Mouse (Mus musculus): ENCODE measurements around the gene Zfand3. TPM values are rescaled to one million over a fixed set of nuclear protein-coding genes. Genes with fewer than 3 reads are reported as not detected.

Zfand3 gene
- polyA plus RNA-seq, 1 experiment from 2014 or later: 49.3 TPM

GRCm38 (mm10) chr17:30084007-30084406 lies 79.5 kb downstream of the Zfand3 start:
- peaks cover 15% of the 10 kb centered on the region for H3K4me1 ChIP-seq (replicated peaks)
- H3K27ac ChIP-seq: peak overlapping the region; percentile 37; the same call in 1 of the 2 replicates
- H3K9ac ChIP-seq: no peak overlapping the region
- no peaks in the 10 kb centered on the region for H3K36me3 ChIP-seq
- no peak overlapping the region for H3K4me3 ChIP-seq
- no peak for ATAC-seq (replicated peaks; ENCODE audit: insufficient number of reproducible peaks, insufficient read depth, low FRiP score, low read depth)
- no peaks in the 10 kb centered on the region for H3K27me3 ChIP-seq
- 54% methylated on average over 4 of the region's 4 CpGs for WGBS
- H3K4me2 ChIP-seq: no peak overlapping the region
- H3K9me3 ChIP-seq (replicated peaks): no peaks in the 10 kb centered on the region

- Histone ChIP-seq H3K36me3 (no peaks in the 10 kb centered on the region), H3K9ac (no peak overlapping the region), H3K27ac (no peak overlapping the region), H3K9me3 (replicated peaks) (no peaks in the 10 kb centered on the region), H3K4me2 (no peak overlapping the region), H3K4me1 (replicated peaks) (peaks cover 24% of the 10 kb centered on the region), H3K4me3 (no peak overlapping the region), H3K27me3 (no peaks in the 10 kb centered on the region)
- 62% methylated on average over 7 of the region's 7 CpGs for WGBS
- no peak for ATAC-seq (replicated peaks; ENCODE audit: insufficient number of reproducible peaks, insufficient read depth, low FRiP score, low read depth)
Observed at GRCm38 (mm10) chr17:30086695-30087094, 82.2 kb downstream of the Zfand3 start.

GRCm38 (mm10) chr17:30088431-30088830 lies 83.9 kb downstream of the Zfand3 start:
- H3K4me1 ChIP-seq (replicated peaks): peaks cover 30% of the 10 kb centered on the region
- H3K27me3 ChIP-seq: no peaks in the 10 kb centered on the region
- no peak overlapping the region for H3K9ac ChIP-seq
- no peaks in the 10 kb centered on the region for H3K9me3 ChIP-seq (replicated peaks)
- WGBS: 87% methylated on average over 3 of the region's 3 CpGs
- no peak overlapping the region for H3K4me3 ChIP-seq
- no peak overlapping the region for H3K4me2 ChIP-seq
- ATAC-seq (replicated peaks; ENCODE audit: insufficient number of reproducible peaks, insufficient read depth, low FRiP score, low read depth): no peak
- H3K36me3 ChIP-seq: no peaks in the 10 kb centered on the region
- H3K27ac ChIP-seq: no peak overlapping the region

GRCm38 (mm10) chr17:30090416-30090815 lies 85.9 kb downstream of the Zfand3 start:
- 0 out of 2 replicates have a peak, but pooled peaks have one; percentile 43 for ATAC-seq (replicated peaks; ENCODE audit: insufficient number of reproducible peaks, insufficient read depth, low FRiP score, low read depth)
- Histone ChIP-seq H3K4me2 (peak overlapping the region; percentile 37), H3K27ac (peak overlapping the region; percentile 89), H3K27me3 (no peaks in the 10 kb centered on the region), H3K4me3 (no peak overlapping the region), H3K9me3 (replicated peaks) (no peaks in the 10 kb centered on the region), H3K36me3 (0 out of 2 replicates have a peak, but pooled peaks cover under 1% of the 10 kb centered on the region), H3K4me1 (replicated peaks) (peaks cover 24% of the 10 kb centered on the region), H3K9ac (no peak overlapping the region)
- 27% methylated on average over 3 of the region's 3 CpGs for WGBS

- Histone ChIP-seq H3K27ac (no peak overlapping the region), H3K27me3 (no peaks in the 10 kb centered on the region), H3K4me3 (no peak overlapping the region), H3K4me1 (replicated peaks) (peaks cover 35% of the 10 kb centered on the region), H3K36me3 (peaks cover 5% of the 10 kb centered on the region; the same call in 1 of the 2 replicates), H3K9me3 (replicated peaks) (no peaks in the 10 kb centered on the region), H3K4me2 (no peak overlapping the region), H3K9ac (no peak overlapping the region)
- WGBS: 61% methylated on average over 2 of the region's 2 CpGs
- no peak for ATAC-seq (replicated peaks; ENCODE audit: insufficient number of reproducible peaks, insufficient read depth, low FRiP score, low read depth)
Observed at GRCm38 (mm10) chr17:30093148-30093749, 88.7 kb downstream of the Zfand3 start.

- WGBS: 75% methylated on average over 5 of the region's 5 CpGs
- peaks cover 47% of the 10 kb centered on the region for H3K4me1 ChIP-seq (replicated peaks)
- H3K36me3 ChIP-seq: peaks cover 5% of the 10 kb centered on the region; the same call in 1 of the 2 replicates
- no peak overlapping the region for H3K9ac ChIP-seq
- no peak overlapping the region for H3K4me2 ChIP-seq
- H3K4me3 ChIP-seq: no peak overlapping the region
- no peaks in the 10 kb centered on the region for H3K9me3 ChIP-seq (replicated peaks)
- no peaks in the 10 kb centered on the region for H3K27me3 ChIP-seq
- no peak for ATAC-seq (replicated peaks; ENCODE audit: insufficient number of reproducible peaks, insufficient read depth, low FRiP score, low read depth)
- no peak overlapping the region for H3K27ac ChIP-seq
Observed at GRCm38 (mm10) chr17:30097156-30097555, 92.6 kb downstream of the Zfand3 start.

GRCm38 (mm10) chr17:30097677-30098076 lies 93.1 kb downstream of the Zfand3 start:
- WGBS: 53% methylated on average over 4 of the region's 4 CpGs
- no peak overlapping the region for H3K27ac ChIP-seq

GRCm38 (mm10) chr17:30099670-30100069 lies 95.1 kb downstream of the Zfand3 start:
- Histone ChIP-seq H3K4me1 (replicated peaks) (peaks cover 45% of the 10 kb centered on the region), H3K4me3 (no peak overlapping the region), H3K9me3 (replicated peaks) (no peaks in the 10 kb centered on the region), H3K9ac (peak overlapping the region; percentile 28; the same call in 1 of the 2 replicates), H3K27ac (0 out of 2 replicates have a peak overlapping the region, but pooled peaks have one; percentile 27), H3K36me3 (peaks cover 5% of the 10 kb centered on the region; the same call in 1 of the 2 replicates), H3K27me3 (no peaks in the 10 kb centered on the region), H3K4me2 (no peak overlapping the region)
- no peak for ATAC-seq (replicated peaks; ENCODE audit: insufficient number of reproducible peaks, insufficient read depth, low FRiP score, low read depth)
- WGBS: 71% methylated on average over 2 of the region's 2 CpGs

More at GRCm38 (mm10) chr17:30097677-30098076, 93.1 kb downstream of the Zfand3 start:
- ATAC-seq (replicated peaks; ENCODE audit: insufficient number of reproducible peaks, insufficient read depth, low FRiP score, low read depth): no peak
- H3K4me3 ChIP-seq: no peak overlapping the region
- no peaks in the 10 kb centered on the region for H3K9me3 ChIP-seq (replicated peaks)
- H3K9ac ChIP-seq: no peak overlapping the region
- H3K27me3 ChIP-seq: no peaks in the 10 kb centered on the region
- H3K4me2 ChIP-seq: no peak overlapping the region
- H3K36me3 ChIP-seq: peaks cover 5% of the 10 kb centered on the region; the same call in 1 of the 2 replicates
- H3K4me1 ChIP-seq (replicated peaks): peaks cover 52% of the 10 kb centered on the region

- Histone ChIP-seq H3K4me2 (no peak overlapping the region), H3K4me3 (no peak overlapping the region), H3K27me3 (no peaks in the 10 kb centered on the region), H3K9me3 (replicated peaks) (no peaks in the 10 kb centered on the region), H3K36me3 (no peaks in the 10 kb centered on the region), H3K27ac (peak overlapping the region; percentile 35), H3K9ac (no peak overlapping the region), H3K4me1 (replicated peaks) (peaks cover 42% of the 10 kb centered on the region)
- ATAC-seq (replicated peaks; ENCODE audit: insufficient number of reproducible peaks, insufficient read depth, low FRiP score, low read depth): no peak
Observed at GRCm38 (mm10) chr17:30101801-30102200, 97.3 kb downstream of the Zfand3 start.

GRCm38 (mm10) chr17:30103005-30103404 lies 98.5 kb downstream of the Zfand3 start:
- Histone ChIP-seq H3K36me3 (no peaks in the 10 kb centered on the region), H3K4me3 (no peak overlapping the region), H3K27me3 (no peaks in the 10 kb centered on the region), H3K27ac (no peak overlapping the region), H3K4me2 (no peak overlapping the region), H3K4me1 (replicated peaks) (peaks cover 32% of the 10 kb centered on the region), H3K9me3 (replicated peaks) (no peaks in the 10 kb centered on the region), H3K9ac (no peak overlapping the region)
- no peak for ATAC-seq (replicated peaks; ENCODE audit: insufficient number of reproducible peaks, insufficient read depth, low FRiP score, low read depth)
- WGBS: 89% methylated on average over 5 of the region's 5 CpGs

GRCm38 (mm10) chr17:30103641-30104165 lies 99.2 kb downstream of the Zfand3 start:
- Histone ChIP-seq H3K4me3 (no peak overlapping the region), H3K36me3 (no peaks in the 10 kb centered on the region), H3K4me2 (no peak overlapping the region), H3K27me3 (no peaks in the 10 kb centered on the region), H3K9ac (no peak overlapping the region), H3K9me3 (replicated peaks) (no peaks in the 10 kb centered on the region), H3K4me1 (replicated peaks) (peaks cover 32% of the 10 kb centered on the region), H3K27ac (no peak overlapping the region)
- ATAC-seq (replicated peaks; ENCODE audit: insufficient number of reproducible peaks, insufficient read depth, low FRiP score, low read depth): no peak
- WGBS: 80% methylated on average over 4 of the region's 4 CpGs

- H3K27me3 ChIP-seq: no peaks in the 10 kb centered on the region
- peaks cover 23% of the 10 kb centered on the region for H3K4me1 ChIP-seq (replicated peaks)
- ATAC-seq (replicated peaks; ENCODE audit: insufficient number of reproducible peaks, insufficient read depth, low FRiP score, low read depth): no peak
- H3K4me3 ChIP-seq: no peak overlapping the region
- no peaks in the 10 kb centered on the region for H3K9me3 ChIP-seq (replicated peaks)
- H3K9ac ChIP-seq: no peak overlapping the region
- H3K27ac ChIP-seq: no peak overlapping the region
- no peaks in the 10 kb centered on the region for H3K36me3 ChIP-seq
- 74% methylated on average over 3 of the region's 3 CpGs for WGBS
- H3K4me2 ChIP-seq: no peak overlapping the region
Observed at GRCm38 (mm10) chr17:30105369-30105768, 100.8 kb downstream of the Zfand3 start.
